Comparison of ENCODE assay signal across 2 mouse cellular contexts in the genomic region with DNA sequence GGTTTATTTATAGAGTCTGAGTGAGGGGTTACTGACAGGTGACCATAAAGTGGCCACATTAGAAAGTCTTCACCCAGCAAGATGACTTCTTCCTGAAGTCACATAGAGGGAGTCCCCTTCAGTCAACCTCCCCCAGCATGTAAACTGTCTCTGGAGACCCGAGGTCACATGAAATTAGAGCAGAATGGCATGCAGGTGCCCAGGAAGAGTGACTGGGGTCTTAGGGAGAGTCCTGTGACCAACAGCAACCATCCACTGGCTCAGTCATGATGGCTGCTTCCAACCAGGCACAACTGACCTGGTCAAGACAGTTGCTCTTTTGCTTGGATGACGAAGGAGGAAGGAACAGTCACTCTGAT.
TF ChIP-seq lines count a peak whose summit lies in the region.

No protein-coding gene starts in this region.

TF ChIP-seq in CH12.LX, 34 proteins besides CTCF, POLR2A, EP300 and RAD21:
- TF ChIP-seq JUND (conservative IDR thresholded peaks at IDR 0.05; ENCODE audit: low read depth, low read length): no peak

TF ChIP-seq in MEL, 35 proteins besides CTCF, POLR2A, EP300 and RAD21:
- TF ChIP-seq UBTF (IDR thresholded peaks at IDR 0.05; ENCODE audit: borderline replicate concordance, insufficient read depth, low read depth, low read length) (no peak), ZNF384 (IDR thresholded peaks at IDR 0.05; ENCODE audit: low read depth, low read length) (no peak), TCF12 (IDR thresholded peaks at IDR 0.05; ENCODE audit: low read depth, low read length) (no peak), CHD1 (IDR thresholded peaks at IDR 0.05; ENCODE audit: low read depth, low read length) (no peak), MYB (IDR thresholded peaks at IDR 0.05; ENCODE audit: low read depth, low read length) (no peak), MXI1 (IDR thresholded peaks at IDR 0.05; ENCODE audit: low read depth, low read length) (no peak), GABPA (IDR thresholded peaks at IDR 0.05; ENCODE audit: low read depth, low read length) (no peak), ELF1 (IDR thresholded peaks at IDR 0.05; ENCODE audit: low read depth, low read length) (no peak), HCFC1 (IDR thresholded peaks at IDR 0.05; ENCODE audit: low read depth, low read length) (no peak)
